Comparison of ENCODE assay signal across 21 mouse cellular contexts in genomic region chr17:34293533-34293932, GRCm38 (mm10). TPM values are rescaled to one million over a fixed set of nuclear protein-coding genes. Genes with fewer than 3 reads are reported as not detected.
DNase-seq lines count a peak whose midpoint lies in the region; ATAC-seq lines count a peak whose summit lies in the region.
"Had no signal": no experiment of that assay in that cellular context is flagged by ENCODE, and none has a peak within 500 bp of the region (broad histone marks: within the 10 kb centered on the region; RNA-seq: fewer than 3 reads in every experiment).

No protein-coding gene starts in this region.

- ATAC-seq in kidney, embryonic 14.5 days (ENCODE audit: low FRiP score, low TSS enrichment), result no peak
- peak; percentile 58 for ATAC-seq in megakaryocyte progenitor cell, adult 5-6 weeks (replicated peaks; ENCODE audit: poor library complexity)
- ATAC-seq in midbrain, embryonic 14.5 days (ENCODE audit: low FRiP score, low TSS enrichment), result no peak
- ATAC-seq: intestine, embryonic 15.5 days had no signal

- no peak overlapping the region for H3K4me2 ChIP-seq in kidney, embryonic 14.5 days (replicated peaks; ENCODE audit: low read depth, low read length)
- no peak overlapping the region for H3K4me2 ChIP-seq in midbrain, embryonic 14.5 days (ENCODE audit: low read length)
- H3K4me2 ChIP-seq: embryonic facial prominence, embryonic 12.5 days; heart, embryonic 15.5 days; hindbrain, embryonic 12.5 days; intestine, embryonic 15.5 days; lung, embryonic 14.5 days had no signal

- H3K4me3 ChIP-seq in kidney, embryonic 14.5 days (ENCODE audit: low read length), result no peak overlapping the region
- no peak overlapping the region for H3K4me3 ChIP-seq in midbrain, embryonic 14.5 days (replicated peaks; ENCODE audit: low read depth, low read length)
- H3K4me3 ChIP-seq: embryonic facial prominence, embryonic 12.5 days; heart, embryonic 15.5 days; hindbrain, embryonic 12.5 days; intestine, embryonic 15.5 days; myocyte had no signal

- H3K27ac ChIP-seq in kidney, embryonic 14.5 days (ENCODE audit: low read depth, low read length), result no peak overlapping the region
- no peak overlapping the region for H3K27ac ChIP-seq in midbrain, embryonic 14.5 days (replicated peaks; ENCODE audit: low read depth, low read length)
- H3K27ac ChIP-seq: embryonic facial prominence, embryonic 12.5 days; heart, embryonic 15.5 days; hindbrain, embryonic 12.5 days; intestine, embryonic 15.5 days had no signal

- H3K9me3 ChIP-seq in kidney, embryonic 14.5 days (ENCODE audit: control insufficient read depth, low read length), result no peaks in the 10 kb centered on the region
- H3K9me3 ChIP-seq in midbrain, embryonic 14.5 days (ENCODE audit: control insufficient read depth, low read length), result no peaks in the 10 kb centered on the region
- H3K9me3 ChIP-seq: embryonic facial prominence, embryonic 12.5 days; heart, embryonic 15.5 days; hindbrain, embryonic 12.5 days; intestine, embryonic 15.5 days had no signal

- H3K27me3 ChIP-seq in kidney, embryonic 14.5 days (ENCODE audit: control insufficient read depth, insufficient read depth, low read length), result no peaks in the 10 kb centered on the region
- no peaks in the 10 kb centered on the region for H3K27me3 ChIP-seq in splenic B cell, adult 2 months (ENCODE audit: control insufficient read depth, insufficient read depth, low read length, poor library complexity, severe bottlenecking)
- no peaks in the 10 kb centered on the region for H3K27me3 ChIP-seq in midbrain, embryonic 14.5 days (ENCODE audit: control insufficient read depth, insufficient read depth, low read length)
- H3K27me3 ChIP-seq: embryonic facial prominence, embryonic 12.5 days; heart, embryonic 15.5 days; intestine, embryonic 15.5 days had no signal

- DNase-seq in kidney, adult 18-20 months, result peak; percentile 1
- peak; percentile 55 for DNase-seq in T-cell, adult 2 months (ENCODE audit: low spot score)
- DNase-seq in splenic B cell, adult 2 months (ENCODE audit: low read depth, low spot score), result peak; percentile 99
- DNase-seq in layer of hippocampus, adult 9-11 months, result no peak
- DNase-seq in midbrain, embryonic 14.5 days, result no peak
- DNase-seq in kidney, postnatal 25 days, result no peak
- DNase-seq: adrenal gland, postnatal 36 days; cerebellum, postnatal 36 days; kidney, postnatal 14 days; lung, embryonic 14.5 days; right cerebral cortex, postnatal 14 days had no signal

- 49% methylated on average over 2 of the region's 2 CpGs for WGBS in kidney, embryonic 14.5 days
- 60% methylated on average over 2 of the region's 2 CpGs for WGBS in midbrain, embryonic 14.5 days

- no peak overlapping the region for H3K9ac ChIP-seq in kidney, embryonic 14.5 days (ENCODE audit: low read depth, low read length)
- H3K9ac ChIP-seq in midbrain, embryonic 14.5 days (replicated peaks; ENCODE audit: low read length), result no peak overlapping the region
- H3K9ac ChIP-seq: embryonic facial prominence, embryonic 12.5 days; heart, embryonic 15.5 days; hindbrain, embryonic 12.5 days; intestine, embryonic 15.5 days; lung, embryonic 14.5 days had no signal

- no peaks in the 10 kb centered on the region for H3K36me3 ChIP-seq in kidney, embryonic 14.5 days (ENCODE audit: control insufficient read depth, insufficient read depth, low read length)
- H3K36me3 ChIP-seq in splenic B cell, adult 2 months (ENCODE audit: control insufficient read depth, insufficient read depth, low read length, poor library complexity, severe bottlenecking), result no peaks in the 10 kb centered on the region
- no peaks in the 10 kb centered on the region for H3K36me3 ChIP-seq in midbrain, embryonic 14.5 days (ENCODE audit: control insufficient read depth, insufficient read depth, low read length)
- H3K36me3 ChIP-seq: embryonic facial prominence, embryonic 12.5 days; heart, embryonic 15.5 days; hindbrain, embryonic 12.5 days; intestine, embryonic 15.5 days had no signal

- no peaks in the 10 kb centered on the region for H3K4me1 ChIP-seq in kidney, embryonic 14.5 days (ENCODE audit: control insufficient read depth, insufficient read depth, low read length)
- peaks cover 5% of the 10 kb centered on the region; the same call in 1 of the 2 replicates for H3K4me1 ChIP-seq in midbrain, embryonic 14.5 days (ENCODE audit: control insufficient read depth, insufficient read depth, low read length)
- H3K4me1 ChIP-seq: embryonic facial prominence, embryonic 12.5 days; intestine, embryonic 15.5 days had no signal

RNA-seq across cellular contexts. Expression of gene H2-Aa, which starts 5.9 kb away (rescaled TPM):
- 2.7 TPM in 2 replicates for polyA plus RNA-seq in kidney, embryonic 14.5 days (2014; fragmentation: Nextera tagmentation; extraction: Ambion mirVana)
- 30.1 and 37.9 TPM in 2 replicates for total RNA-seq in megakaryocyte progenitor cell, adult 5-6 weeks (2015)
- 10.3 and 24.6 TPM in 2 replicates for total RNA-seq in megakaryocyte progenitor cell, adult 5-6 weeks (2017)
- polyA plus RNA-seq in midbrain, embryonic 14.5 days (2014; fragmentation: Nextera tagmentation; extraction: Ambion mirVana), result 0.83 TPM in 1 of 2 replicates, not detected in the other
- polyA plus RNA-seq: myocyte had no signal

RNA-seq across cellular contexts. Expression of gene H2-Eb1, which starts 12.1 kb away (rescaled TPM):
- 5.9 and 7.1 TPM in 2 replicates for polyA plus RNA-seq in kidney, embryonic 14.5 days (2014; fragmentation: Nextera tagmentation; extraction: Ambion mirVana)
- 5.0 and 5.6 TPM in 2 replicates for total RNA-seq in megakaryocyte progenitor cell, adult 5-6 weeks (2015)
- 11.2 and 17.2 TPM in 2 replicates for total RNA-seq in megakaryocyte progenitor cell, adult 5-6 weeks (2017)
- 2.4 and 2.7 TPM in 2 replicates for polyA plus RNA-seq in midbrain, embryonic 14.5 days (2014; fragmentation: Nextera tagmentation; extraction: Ambion mirVana)
- polyA plus RNA-seq: myocyte had no signal

RNA-seq across cellular contexts. Expression of gene H2-Eb2, which starts 31.9 kb away (rescaled TPM):
- polyA plus RNA-seq in kidney, embryonic 14.5 days (2014; fragmentation: Nextera tagmentation; extraction: Ambion mirVana), result 0.09 TPM in 1 of 2 replicates, not detected in the other
- total RNA-seq in megakaryocyte progenitor cell, adult 5-6 weeks (2015), result 0.02 TPM in 1 of 2 replicates, not detected in the other
- total RNA-seq in megakaryocyte progenitor cell, adult 5-6 weeks (2017), result not detected in 2 replicates
- polyA plus RNA-seq in midbrain, embryonic 14.5 days (2014; fragmentation: Nextera tagmentation; extraction: Ambion mirVana), result 0.16 TPM in 1 of 2 replicates, not detected in the other
- total RNA-seq: adrenal gland, postnatal 36 days; layer of hippocampus, postnatal 14 days; left cerebral cortex, postnatal 25 days had no signal
- polyA plus RNA-seq: embryonic facial prominence, embryonic 12.5 days; heart, embryonic 15.5 days; intestine, embryonic 15.5 days; lung, embryonic 14.5 days; myocyte; stomach, embryonic 14.5 days had no signal

RNA-seq across cellular contexts. Expression of gene H2-Ab1, which starts 36.0 kb away (rescaled TPM):
- 21.7 and 22.9 TPM in 2 replicates for polyA plus RNA-seq in kidney, embryonic 14.5 days (2014; fragmentation: Nextera tagmentation; extraction: Ambion mirVana)
- total RNA-seq in megakaryocyte progenitor cell, adult 5-6 weeks (2015), result 50.0 and 61.3 TPM in 2 replicates
- total RNA-seq in megakaryocyte progenitor cell, adult 5-6 weeks (2017), result 45.2 and 81.5 TPM in 2 replicates
- 1.1 and 2.0 TPM in 2 replicates for polyA plus RNA-seq in midbrain, embryonic 14.5 days (2014; fragmentation: Nextera tagmentation; extraction: Ambion mirVana)
- polyA plus RNA-seq: myocyte had no signal

RNA-seq across cellular contexts. Expression of gene H2-Ob, which starts 54.8 kb away (rescaled TPM):
- not detected in 2 replicates for polyA plus RNA-seq in kidney, embryonic 14.5 days (2014; fragmentation: Nextera tagmentation; extraction: Ambion mirVana)
- 6.6 and 13.1 TPM in 2 replicates for total RNA-seq in megakaryocyte progenitor cell, adult 5-6 weeks (2015)
- 3.7 and 8.6 TPM in 2 replicates for total RNA-seq in megakaryocyte progenitor cell, adult 5-6 weeks (2017)
- polyA plus RNA-seq in midbrain, embryonic 14.5 days (2014; fragmentation: Nextera tagmentation; extraction: Ambion mirVana), result not detected in 2 replicates
- polyA plus RNA-seq: embryonic facial prominence, embryonic 12.5 days; hindbrain, embryonic 12.5 days; lung, embryonic 14.5 days; myocyte had no signal

Comparison
In these comparisons a context has a peak if more than half of its experiments do, and no peak if none do; other contexts are left out.
1. DNase-seq: peak in kidney, adult 18-20 months (single experiment), T-cell, adult 2 months (single experiment) and splenic B cell, adult 2 months (single experiment); none in layer of hippocampus, adult 9-11 months (single experiment), midbrain, embryonic 14.5 days (single experiment) and kidney, postnatal 25 days (0 of 2).